Mouse (Mus musculus) lung, embryonic 14.5 days (tissue): ENCODE data around the gene Polr3b. TPM values are rescaled to one million over a fixed set of nuclear protein-coding genes. Genes with fewer than 3 reads are reported as not detected.

Experiments used
- ATAC-seq: fragments of 200-750 bp; cut with Nextera tagmentation; 2 replicates; pipeline ENCODE4 v1.8.0; 2017; ENCODE audit warnings: mild to moderate bottlenecking, moderate TSS enrichment, moderate library complexity; ENCODE audit not compliant: insufficient read depth
- DNase-seq: peaks from one replicate; pipeline ENCODE4 v3.0.0-alpha.2; 2015
- H3K27ac ChIP-seq: fragments of 300-500 bp; sonication (generic); 2 replicates; pipeline ENCODE4 v1.5.1; 2014; ENCODE audit warnings: low read depth, mild to moderate bottlenecking, moderate library complexity
- H3K27me3 ChIP-seq: fragments of 300-500 bp; sonication (generic); 2 replicates; pipeline ENCODE4 v1.6.1; 2014; ENCODE audit warnings: low read length, control low read depth; ENCODE audit not compliant: insufficient read depth
- H3K36me3 ChIP-seq: fragments of 300-500 bp; sonication (generic); 2 replicates; pipeline ENCODE4 v1.6.1; 2014; ENCODE audit warnings: control low read depth; ENCODE audit not compliant: insufficient read depth
- H3K4me1 ChIP-seq: fragments of 300-500 bp; sonication (generic); 2 replicates; pipeline ENCODE4 v1.6.1; 2014; ENCODE audit warnings: antibody characterized with exemption, control low read depth; ENCODE audit not compliant: insufficient read depth
- H3K4me2 ChIP-seq: fragments of 300-500 bp; sonication (generic); 2 replicates; pipeline ENCODE4 v1.6.1; 2014; ENCODE audit warnings: mild to moderate bottlenecking
- H3K4me3 ChIP-seq: fragments of 300-500 bp; sonication (generic); 2 replicates; pipeline ENCODE4 v1.5.1; 2014; ENCODE audit warnings: low read depth, low read length
- H3K9ac ChIP-seq: fragments of 300-500 bp; sonication (generic); 2 replicates; pipeline ENCODE4 v1.6.1; 2014
- H3K9me3 ChIP-seq: fragments of 300-500 bp; sonication (generic); 2 replicates; pipeline ENCODE4 v1.6.1; 2016; ENCODE audit warnings: low read depth, low read length, control low read depth
- CTCF ChIP-seq: IDR thresholded peaks from 2 replicates; pipeline ENCODE4 v1.5.1; 2016; ENCODE audit warnings: antibody characterized with exemption, low read depth
- WGBS: fragments of 180-500 bp; shearing (Covaris S2); extraction: QIAGEN DNeasy Blood & Tissue Kit; methylation state at CpG from one replicate; pipeline ENCODE4 v1.1.7; 2014; 5-methylcytosine and 5-hydroxymethylcytosine counted together
- polyA plus RNA-seq: library from polyadenylated mRNA; unstranded; fragments of >200 nt; fragmentation: Nextera tagmentation; extraction: Ambion mirVana; gene quantifications from 2 replicates; pipeline ENCODE4 v1.2.1, GENCODE M21; 2014

Gene Polr3b
- polyA plus RNA-seq, 1 experiment from 2014 or later: 16.4 TPM

DNA sequence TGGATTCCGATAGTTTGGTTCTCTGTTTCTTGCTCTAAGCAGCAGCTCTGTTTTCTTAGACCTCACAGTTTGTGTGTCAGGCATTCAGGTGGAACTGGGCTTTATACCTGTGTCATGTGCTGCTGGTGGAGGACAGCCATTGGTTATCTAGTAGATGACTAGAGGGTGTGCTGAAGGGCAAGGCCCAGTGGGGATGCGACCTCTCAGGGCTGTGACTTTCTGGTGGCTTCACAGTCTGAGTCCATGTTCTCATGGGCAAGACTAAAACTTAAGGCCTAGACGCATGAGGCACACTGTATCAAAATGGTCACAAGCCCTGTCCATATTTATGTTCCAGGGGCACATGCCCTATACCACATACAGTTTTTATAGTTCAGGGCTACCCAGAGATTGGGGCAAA lies 37.2 kb downstream of the Polr3b start:
- Histone ChIP-seq H3K36me3 (0 out of 2 replicates have a peak, but pooled peaks cover 4% of the 10 kb centered on the region), H3K9ac (no peak overlapping the region), H3K9me3 (no peaks in the 10 kb centered on the region), H3K4me2 (no peak overlapping the region), H3K27me3 (no peaks in the 10 kb centered on the region), H3K4me1 (no peaks in the 10 kb centered on the region), H3K4me3 (no peak overlapping the region), H3K27ac (no peak overlapping the region)
- DNase-seq (no peak), ATAC-seq (no peak)
- no peak for TF ChIP-seq CTCF
- 90% methylated on average over 3 of the region's 3 CpGs for WGBS

DNA sequence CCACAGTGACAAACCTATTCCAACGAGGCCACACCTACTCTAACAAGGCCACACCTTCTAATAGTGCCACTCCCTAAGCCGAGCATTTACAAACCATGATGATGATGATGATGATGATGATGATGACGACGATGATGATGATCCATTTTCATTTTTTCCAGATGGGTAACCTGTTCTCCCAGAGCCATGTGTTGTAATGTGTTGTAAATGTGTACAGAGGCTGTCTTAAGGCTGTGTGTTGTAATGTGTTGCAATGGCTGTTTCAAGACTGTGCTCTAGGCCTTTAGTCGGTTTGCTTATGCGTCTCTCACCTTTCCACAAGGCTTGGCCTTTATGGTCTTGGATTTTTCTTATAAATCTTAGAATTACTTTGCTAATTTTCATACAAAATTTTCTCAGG lies 40.0 kb downstream of the Polr3b start:
- no peaks in the 10 kb centered on the region for H3K4me1 ChIP-seq
- H3K9me3 ChIP-seq: no peaks in the 10 kb centered on the region
- 90% methylated on average over 6 of the region's 6 CpGs for WGBS
- TF ChIP-seq CTCF: no peak
- no peaks in the 10 kb centered on the region for H3K27me3 ChIP-seq
- H3K4me3 ChIP-seq: no peak overlapping the region
- no peak overlapping the region for H3K4me2 ChIP-seq
- no peak overlapping the region for H3K9ac ChIP-seq
- H3K27ac ChIP-seq: no peak overlapping the region
- DNase-seq (no peak), ATAC-seq (no peak)
- H3K36me3 ChIP-seq: 0 out of 2 replicates have a peak, but pooled peaks cover 4% of the 10 kb centered on the region

DNA sequence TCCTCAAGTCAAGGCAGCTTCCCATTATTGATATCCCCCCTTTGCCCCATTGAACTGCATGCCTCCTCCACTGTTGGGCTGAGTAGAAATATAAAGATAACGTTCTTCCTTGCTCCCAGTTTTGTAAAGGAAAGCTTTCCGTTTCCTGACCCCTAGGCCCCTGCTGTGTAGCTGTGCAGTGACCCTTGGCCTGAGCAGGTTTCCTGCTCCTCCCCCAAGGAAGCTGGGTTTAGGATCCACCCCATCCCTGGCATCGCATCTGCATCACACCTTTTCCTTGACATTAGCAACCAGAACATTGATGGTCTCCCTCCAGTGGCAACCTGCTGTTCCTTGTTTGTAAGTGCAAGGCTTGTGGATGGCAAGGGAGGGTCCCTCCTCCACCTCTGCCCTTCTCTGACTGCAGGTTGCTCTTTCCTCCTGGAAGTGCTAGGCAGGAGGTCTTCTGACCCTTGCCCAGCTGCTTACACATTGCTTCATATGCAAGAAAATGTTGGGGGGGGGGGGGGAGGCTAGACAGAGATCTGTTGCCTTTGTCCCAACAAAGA lies 43.7 kb downstream of the Polr3b start:
- 53% methylated on average over 3 of the region's 3 CpGs for WGBS
- Histone ChIP-seq H3K27me3 (no peaks in the 10 kb centered on the region), H3K9me3 (no peaks in the 10 kb centered on the region), H3K27ac (no peak overlapping the region), H3K9ac (no peak overlapping the region), H3K36me3 (0 out of 2 replicates have a peak, but pooled peaks cover 7% of the 10 kb centered on the region), H3K4me1 (no peaks in the 10 kb centered on the region), H3K4me3 (no peak overlapping the region), H3K4me2 (no peak overlapping the region)
- ATAC-seq (no peak), DNase-seq (no peak)
- TF ChIP-seq CTCF: no peak

- no peak for TF ChIP-seq CTCF
- peaks cover 31% of the 10 kb centered on the region for H3K36me3 ChIP-seq
- ATAC-seq: no peak
Measured at GRCm38 (mm10) chr10:84675653-84676052, 53.6 kb downstream of the Polr3b start.

DNA sequence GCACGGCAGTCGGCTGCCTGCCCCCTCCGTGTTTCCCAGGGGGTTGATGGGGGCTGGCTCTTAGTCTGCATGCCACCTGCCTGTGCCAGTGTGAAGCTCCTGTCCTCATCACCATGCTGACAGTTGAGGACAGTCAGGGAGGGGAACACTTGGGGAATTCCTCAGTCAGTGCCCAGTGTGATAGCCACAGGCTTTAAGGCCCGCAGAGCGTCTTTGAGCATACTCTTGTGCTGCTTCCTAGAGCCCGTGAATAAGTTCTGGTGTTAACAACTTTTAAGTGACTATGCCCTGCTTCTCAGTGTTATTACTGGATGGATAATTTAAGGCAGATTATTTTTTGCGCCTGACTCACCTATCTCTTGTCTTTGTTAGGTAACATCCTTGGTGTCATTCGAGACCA lies 54.4 kb downstream of the Polr3b start:
- Histone ChIP-seq H3K9me3 (no peaks in the 10 kb centered on the region), H3K27me3 (no peaks in the 10 kb centered on the region), H3K4me2 (no peak overlapping the region), H3K4me1 (no peaks in the 10 kb centered on the region), H3K36me3 (peaks cover 29% of the 10 kb centered on the region), H3K27ac (no peak overlapping the region), H3K9ac (no peak overlapping the region), H3K4me3 (no peak overlapping the region)
- ATAC-seq: no peak
- 92% methylated on average over 8 of the region's 8 CpGs for WGBS
- DNase-seq: no peak
- no peak for TF ChIP-seq CTCF

More at GRCm38 (mm10) chr10:84675653-84676052, 53.6 kb downstream of the Polr3b start:
- Histone ChIP-seq H3K4me1 (no peaks in the 10 kb centered on the region), H3K9me3 (no peaks in the 10 kb centered on the region), H3K27ac (no peak overlapping the region), H3K27me3 (no peaks in the 10 kb centered on the region), H3K4me3 (no peak overlapping the region), H3K4me2 (no peak overlapping the region), H3K9ac (no peak overlapping the region)
- no peak for DNase-seq

- H3K36me3 ChIP-seq: peaks cover 29% of the 10 kb centered on the region
- WGBS: 81% methylated on average over 3 of the region's 3 CpGs
- no peak for TF ChIP-seq CTCF
Measured at GRCm38 (mm10) chr10:84677871-84678270, 55.8 kb downstream of the Polr3b start.

GRCm38 (mm10) chr10:84678441-84678840 lies 56.3 kb downstream of the Polr3b start:
- Histone ChIP-seq H3K4me3 (no peak overlapping the region), H3K4me1 (no peaks in the 10 kb centered on the region), H3K9me3 (no peaks in the 10 kb centered on the region), H3K36me3 (peaks cover 25% of the 10 kb centered on the region), H3K9ac (no peak overlapping the region), H3K4me2 (no peak overlapping the region), H3K27me3 (no peaks in the 10 kb centered on the region), H3K27ac (no peak overlapping the region)
- no peak for TF ChIP-seq CTCF
- DNase-seq: no peak
- 59% methylated on average over 4 of the region's 4 CpGs for WGBS
- ATAC-seq: no peak

More at GRCm38 (mm10) chr10:84677871-84678270, 55.8 kb downstream of the Polr3b start:
- DNase-seq: no peak
- no peak for ATAC-seq
- Histone ChIP-seq H3K27me3 (no peaks in the 10 kb centered on the region), H3K4me2 (no peak overlapping the region), H3K9ac (no peak overlapping the region), H3K9me3 (no peaks in the 10 kb centered on the region), H3K27ac (no peak overlapping the region), H3K4me1 (no peaks in the 10 kb centered on the region), H3K4me3 (no peak overlapping the region)
